In genomic region chr2:144647151-144647550, GRCm38 (mm10) we compare ENCODE assay signal across 24 mouse cellular contexts. TPM values are rescaled to one million over a fixed set of nuclear protein-coding genes. Genes with fewer than 3 reads are reported as not detected.
A peak's percentile ranks its signal among the peaks of the same experiment; 100 is the strongest.
DNase-seq lines count a peak whose midpoint lies in the region; ATAC-seq lines count a peak whose summit lies in the region.
"Had no signal": no experiment of that assay in that cellular context is flagged by ENCODE, and none has a peak within 500 bp of the region (broad histone marks: within the 10 kb centered on the region; RNA-seq: fewer than 3 reads in every experiment).

No protein-coding gene starts in this region.

- H3K4me1 ChIP-seq in heart, embryonic 11.5 days (ENCODE audit: control insufficient read depth, insufficient read depth, low read length): no peaks in the 10 kb centered on the region
- H3K4me1 ChIP-seq in midbrain, embryonic 13.5 days (replicated peaks): peaks cover 7% of the 10 kb centered on the region; the same call in 1 of the 2 replicates
- H3K4me1 ChIP-seq in midbrain, embryonic 10.5 days: 0 out of 2 replicates have a peak, but pooled peaks cover 3% of the 10 kb centered on the region
- peaks cover 7% of the 10 kb centered on the region for H3K4me1 ChIP-seq in midbrain, embryonic 15.5 days
- H3K4me1 ChIP-seq in midbrain, embryonic 16.5 days (ENCODE audit: control insufficient read depth, insufficient read depth, low read length): peaks cover 4% of the 10 kb centered on the region; the same call in 1 of the 2 replicates
- H3K4me1 ChIP-seq: forebrain, embryonic 13.5 days; forebrain, embryonic 15.5 days had no signal

- H3K27ac ChIP-seq in heart, embryonic 11.5 days (ENCODE audit: low read depth, low read length): no peak overlapping the region
- no peak overlapping the region for H3K27ac ChIP-seq in midbrain, embryonic 13.5 days
- no peak overlapping the region for H3K27ac ChIP-seq in midbrain, embryonic 10.5 days (replicated peaks)
- no peak overlapping the region for H3K27ac ChIP-seq in midbrain, embryonic 15.5 days
- no peak overlapping the region for H3K27ac ChIP-seq in midbrain, embryonic 16.5 days (ENCODE audit: low read length)
- H3K27ac ChIP-seq: embryonic facial prominence, embryonic 10.5 days; embryonic facial prominence, embryonic 12.5 days; forebrain, embryonic 13.5 days; forebrain, embryonic 15.5 days had no signal

- no peak overlapping the region for H3K4me2 ChIP-seq in heart, embryonic 11.5 days
- H3K4me2 ChIP-seq in midbrain, embryonic 13.5 days (replicated peaks): no peak overlapping the region
- no peak overlapping the region for H3K4me2 ChIP-seq in midbrain, embryonic 15.5 days
- no peak overlapping the region for H3K4me2 ChIP-seq in midbrain, embryonic 16.5 days (ENCODE audit: low read length)
- H3K4me2 ChIP-seq: embryonic facial prominence, embryonic 12.5 days; forebrain, embryonic 13.5 days; forebrain, embryonic 15.5 days had no signal

- peak; percentile 2 for DNase-seq in heart, adult 11 months
- no peak for DNase-seq in midbrain, embryonic 10.5 days (ENCODE audit: low spot score)
- DNase-seq: adrenal gland, adult 8-10 months; adrenal gland, postnatal 14 days; adrenal gland, postnatal 36 days; B cell, adult 2 months; cerebellum, adult 11-12 months; cerebellum, adult 2 months; cerebellum, adult 9-10 months; cerebellum, postnatal 10 days; cerebellum, postnatal 25 days had no signal

- H3K9ac ChIP-seq in heart, embryonic 11.5 days (ENCODE audit: low read depth, low read length): no peak overlapping the region
- no peak overlapping the region for H3K9ac ChIP-seq in midbrain, embryonic 13.5 days (replicated peaks)
- no peak overlapping the region for H3K9ac ChIP-seq in midbrain, embryonic 15.5 days
- H3K9ac ChIP-seq in midbrain, embryonic 16.5 days (ENCODE audit: low read depth, low read length): no peak overlapping the region
- H3K9ac ChIP-seq: embryonic facial prominence, embryonic 12.5 days; forebrain, embryonic 13.5 days; forebrain, embryonic 15.5 days had no signal

- H3K36me3 ChIP-seq in heart, embryonic 11.5 days (ENCODE audit: control insufficient read depth, insufficient read depth, low read length): no peaks in the 10 kb centered on the region
- no peaks in the 10 kb centered on the region for H3K36me3 ChIP-seq in midbrain, embryonic 13.5 days
- H3K36me3 ChIP-seq in midbrain, embryonic 10.5 days: no peaks in the 10 kb centered on the region
- H3K36me3 ChIP-seq in midbrain, embryonic 15.5 days (replicated peaks): no peaks in the 10 kb centered on the region
- H3K36me3 ChIP-seq in midbrain, embryonic 16.5 days (ENCODE audit: control insufficient read depth, insufficient read depth, low read length): no peaks in the 10 kb centered on the region
- H3K36me3 ChIP-seq: embryonic facial prominence, embryonic 10.5 days; embryonic facial prominence, embryonic 12.5 days; forebrain, embryonic 15.5 days had no signal

- no peak for ATAC-seq in heart, embryonic 11.5 days (replicated peaks; ENCODE audit: insufficient number of reproducible peaks, low FRiP score, low TSS enrichment)
- ATAC-seq in midbrain, embryonic 13.5 days: 0 out of 2 replicates have a peak, but pooled peaks have one; percentile 48
- peak; percentile 68; the same call in 1 of the 2 replicates for ATAC-seq in midbrain, embryonic 15.5 days (replicated peaks)
- ATAC-seq in midbrain, embryonic 16.5 days: no peak; the same call in 1 of the 2 replicates
- ATAC-seq: activated CD4-positive, CD25-positive, alpha-beta regulatory T cell, adult 4 months; CD4-positive, CD25-positive, alpha-beta regulatory T cell, adult 4 months; forebrain, embryonic 13.5 days; forebrain, embryonic 15.5 days; Patski had no signal

- WGBS in heart, embryonic 11.5 days (ENCODE audit: insufficient replicate concordance): 86% methylated on average over 4 of the region's 4 CpGs
- 70% methylated on average over 4 of the region's 4 CpGs for WGBS in midbrain, embryonic 13.5 days
- WGBS in midbrain, embryonic 10.5 days: 90% methylated on average over 4 of the region's 4 CpGs
- WGBS in midbrain, embryonic 15.5 days: 61% methylated on average over 4 of the region's 4 CpGs
- WGBS in midbrain, embryonic 16.5 days: 63% methylated on average over 4 of the region's 4 CpGs

- no peaks in the 10 kb centered on the region for H3K9me3 ChIP-seq in heart, embryonic 11.5 days (replicated peaks; ENCODE audit: control insufficient read depth, low read length)
- H3K9me3 ChIP-seq in midbrain, embryonic 13.5 days: no peaks in the 10 kb centered on the region
- no peaks in the 10 kb centered on the region for H3K9me3 ChIP-seq in midbrain, embryonic 10.5 days (replicated peaks)
- H3K9me3 ChIP-seq in midbrain, embryonic 15.5 days: no peaks in the 10 kb centered on the region
- H3K9me3 ChIP-seq in midbrain, embryonic 16.5 days (replicated peaks; ENCODE audit: control insufficient read depth, low read length, poor library complexity, severe bottlenecking): no peaks in the 10 kb centered on the region
- H3K9me3 ChIP-seq: embryonic facial prominence, embryonic 10.5 days; embryonic facial prominence, embryonic 12.5 days; forebrain, embryonic 13.5 days; forebrain, embryonic 15.5 days; G1E had no signal

- no peaks in the 10 kb centered on the region for H3K27me3 ChIP-seq in heart, embryonic 11.5 days (ENCODE audit: control insufficient read depth, insufficient read depth, low read length)
- H3K27me3 ChIP-seq in midbrain, embryonic 13.5 days: no peaks in the 10 kb centered on the region
- no peaks in the 10 kb centered on the region for H3K27me3 ChIP-seq in midbrain, embryonic 10.5 days (ENCODE audit: low read depth, poor library complexity, severe bottlenecking)
- H3K27me3 ChIP-seq in midbrain, embryonic 15.5 days (replicated peaks): no peaks in the 10 kb centered on the region
- H3K27me3 ChIP-seq in midbrain, embryonic 16.5 days (ENCODE audit: control insufficient read depth, insufficient read depth, low read depth, low read length): no peaks in the 10 kb centered on the region
- H3K27me3 ChIP-seq: CH12.LX; embryonic facial prominence, embryonic 12.5 days; forebrain, embryonic 13.5 days; forebrain, embryonic 15.5 days; Patski had no signal

- H3K4me3 ChIP-seq in heart, embryonic 11.5 days (ENCODE audit: low read depth, low read length): no peak overlapping the region
- no peak overlapping the region for H3K4me3 ChIP-seq in midbrain, embryonic 13.5 days (replicated peaks)
- no peak overlapping the region for H3K4me3 ChIP-seq in midbrain, embryonic 10.5 days
- H3K4me3 ChIP-seq in midbrain, embryonic 15.5 days: no peak overlapping the region
- no peak overlapping the region for H3K4me3 ChIP-seq in midbrain, embryonic 16.5 days (ENCODE audit: low read depth, low read length)
- H3K4me3 ChIP-seq: embryonic facial prominence, embryonic 10.5 days; embryonic facial prominence, embryonic 12.5 days; forebrain, embryonic 13.5 days; forebrain, embryonic 15.5 days had no signal

RNA-seq across cellular contexts. Expression of gene Dtd1, which starts 47.5 kb away (rescaled TPM):
- 26.7 and 30.7 TPM in 2 replicates for polyA plus RNA-seq in heart, embryonic 11.5 days (2014; fragmentation: Nextera tagmentation; extraction: Ambion mirVana)
- 80.8 and 89.8 TPM in 2 replicates for polyA plus RNA-seq in midbrain, embryonic 13.5 days (2015; fragmentation: Nextera tagmentation; extraction: Ambion mirVana)
- polyA plus RNA-seq in midbrain, embryonic 10.5 days (2016; fragmentation: Nextera tagmentation; extraction: Ambion mirVana): 37.6 and 38.3 TPM in 2 replicates
- polyA plus RNA-seq in midbrain, embryonic 15.5 days (2015; fragmentation: Nextera tagmentation; extraction: Ambion mirVana): 141 and 148 TPM in 2 replicates
- 155 and 178 TPM in 2 replicates for polyA plus RNA-seq in midbrain, embryonic 16.5 days (2015; fragmentation: Nextera tagmentation; extraction: Ambion mirVana)

RNA-seq across cellular contexts. Expression of gene Smim26, which starts 53.3 kb away (rescaled TPM):
- polyA plus RNA-seq in heart, embryonic 11.5 days (2014; fragmentation: Nextera tagmentation; extraction: Ambion mirVana): 48.5 and 55.0 TPM in 2 replicates
- polyA plus RNA-seq in midbrain, embryonic 13.5 days (2015; fragmentation: Nextera tagmentation; extraction: Ambion mirVana): 54.6 and 64.2 TPM in 2 replicates
- 31.6 and 31.9 TPM in 2 replicates for polyA plus RNA-seq in midbrain, embryonic 10.5 days (2016; fragmentation: Nextera tagmentation; extraction: Ambion mirVana)
- 53.0 and 53.2 TPM in 2 replicates for polyA plus RNA-seq in midbrain, embryonic 15.5 days (2015; fragmentation: Nextera tagmentation; extraction: Ambion mirVana)
- polyA plus RNA-seq in midbrain, embryonic 16.5 days (2015; fragmentation: Nextera tagmentation; extraction: Ambion mirVana): 54.1 and 61.1 TPM in 2 replicates

Comparison
In these comparisons a context has a peak if more than half of its experiments do, and no peak if none do; other contexts are left out.
1. ATAC-seq: peak in midbrain, embryonic 13.5 days (single experiment) and midbrain, embryonic 15.5 days (single experiment); none in heart, embryonic 11.5 days (single experiment) and midbrain, embryonic 16.5 days (single experiment).